Mouse (Mus musculus): ENCODE measurements around the gene Canx. TPM values are rescaled to one million over a fixed set of nuclear protein-coding genes. Genes with fewer than 3 reads are reported as not detected.
A peak's percentile ranks its signal among the peaks of the same experiment; 100 is the strongest.
"Not testable (repeated sequence)": the region's sequence is repeated elsewhere in the genome, so short reads cannot be mapped to it uniquely, and the experiment has no call there.

Gene Canx
- total and polyA plus RNA-seq, 2 experiments from 2014 or later = 120 to 159 TPM

DNA sequence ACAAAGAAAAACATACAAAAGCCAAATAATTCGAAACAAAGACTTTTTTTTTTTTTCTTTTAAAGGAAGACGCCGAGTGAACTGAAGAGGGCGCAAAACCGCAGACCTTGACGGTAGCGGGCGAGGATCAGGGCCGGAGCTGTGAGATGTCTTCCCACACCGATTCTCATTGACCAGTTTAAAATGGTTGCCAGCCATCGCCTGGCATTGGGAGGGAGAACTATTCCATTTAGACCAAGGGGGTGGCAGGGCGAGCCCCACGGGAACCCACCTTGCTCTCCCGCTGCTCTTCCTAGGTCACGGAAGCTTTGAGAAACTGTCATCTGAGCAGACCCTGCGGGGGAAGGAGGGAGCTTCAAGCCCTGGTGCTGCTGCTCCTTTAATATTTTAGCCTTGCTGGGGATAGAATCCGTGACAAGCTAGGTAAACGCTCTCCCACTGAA lies 45.9 kb upstream of the Canx start:
- H3K9ac ChIP-seq (replicated peaks; ENCODE audit: low read depth, low read length) = peak overlapping the region; percentile 53
- peak; percentile 75 for DNase-seq (ENCODE audit: low spot score)
- peak overlapping the region; percentile 71 for H3K4me2 ChIP-seq (ENCODE audit: low read depth, low read length)
- H3K36me3 ChIP-seq (replicated peaks; ENCODE audit: control insufficient read depth, insufficient read depth, low read length) = no peaks in the 10 kb centered on the region
- H3K9me3 ChIP-seq (replicated peaks; ENCODE audit: control insufficient read depth, low read length) = no peaks in the 10 kb centered on the region
- H3K27ac ChIP-seq (ENCODE audit: low read depth) = peak overlapping the region; percentile 54
- ATAC-seq (ENCODE audit: insufficient read depth, low read depth) = peak; percentile 57; the same call in 1 of the 2 replicates
- H3K4me3 ChIP-seq (ENCODE audit: low read depth, low read length) = peak overlapping the region; percentile 43
- TF ChIP-seq EP300 (IDR thresholded peaks at IDR 0.05; ENCODE audit: low read depth) (no peak), CTCF (IDR thresholded peaks at IDR 0.05; ENCODE audit: low read depth) (peak; percentile 57)
- 3% methylated on average over 18 of the region's 18 CpGs for WGBS
- H3K4me1 ChIP-seq (ENCODE audit: control insufficient read depth, insufficient read depth) = peaks cover 4% of the 10 kb centered on the region
- no peaks in the 10 kb centered on the region for H3K27me3 ChIP-seq (ENCODE audit: control insufficient read depth, insufficient read depth, low read length)

DNA sequence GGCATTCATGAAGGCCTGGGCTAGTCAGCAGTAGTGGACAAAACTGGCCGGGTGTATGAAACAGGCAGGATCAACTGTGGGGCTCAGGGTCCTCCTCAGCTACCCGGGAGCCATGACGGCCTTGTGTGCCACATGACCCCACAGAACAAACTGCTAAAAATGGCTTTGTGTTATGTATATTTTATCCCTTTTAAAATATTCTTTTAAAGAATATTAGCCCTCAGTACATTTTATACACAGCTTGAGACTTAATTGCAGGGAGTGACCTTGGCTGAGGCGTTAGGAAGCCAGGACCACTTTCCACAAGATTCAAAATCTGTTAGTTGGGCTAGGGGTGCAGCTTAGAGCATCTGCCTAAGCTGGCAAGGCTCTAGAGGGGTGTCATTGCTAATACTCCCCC lies 45.5 kb upstream of the Canx start:
- H3K27ac ChIP-seq (ENCODE audit: low read depth) = peak overlapping the region; percentile 54
- DNase-seq (ENCODE audit: low spot score) (no peak), ATAC-seq (ENCODE audit: insufficient read depth, low read depth) (no peak; the same call in 1 of the 2 replicates)
- 63% methylated on average over 4 of the region's 4 CpGs for WGBS
- H3K9me3 ChIP-seq (replicated peaks; ENCODE audit: control insufficient read depth, low read length) = no peaks in the 10 kb centered on the region
- no peaks in the 10 kb centered on the region for H3K27me3 ChIP-seq (ENCODE audit: control insufficient read depth, insufficient read depth, low read length)
- TF ChIP-seq CTCF (IDR thresholded peaks at IDR 0.05; ENCODE audit: low read depth) (no peak), EP300 (IDR thresholded peaks at IDR 0.05; ENCODE audit: low read depth) (no peak)
- no peaks in the 10 kb centered on the region; the same call in 1 of the 2 replicates for H3K4me1 ChIP-seq (ENCODE audit: control insufficient read depth, insufficient read depth)
- peak overlapping the region; percentile 43 for H3K4me3 ChIP-seq (ENCODE audit: low read depth, low read length)
- 0 out of 2 replicates have a peak overlapping the region, but pooled peaks have one; percentile 53 for H3K9ac ChIP-seq (replicated peaks; ENCODE audit: low read depth, low read length)
- peak overlapping the region; percentile 71 for H3K4me2 ChIP-seq (ENCODE audit: low read depth, low read length)
- H3K36me3 ChIP-seq (replicated peaks; ENCODE audit: control insufficient read depth, insufficient read depth, low read length) = no peaks in the 10 kb centered on the region

DNA sequence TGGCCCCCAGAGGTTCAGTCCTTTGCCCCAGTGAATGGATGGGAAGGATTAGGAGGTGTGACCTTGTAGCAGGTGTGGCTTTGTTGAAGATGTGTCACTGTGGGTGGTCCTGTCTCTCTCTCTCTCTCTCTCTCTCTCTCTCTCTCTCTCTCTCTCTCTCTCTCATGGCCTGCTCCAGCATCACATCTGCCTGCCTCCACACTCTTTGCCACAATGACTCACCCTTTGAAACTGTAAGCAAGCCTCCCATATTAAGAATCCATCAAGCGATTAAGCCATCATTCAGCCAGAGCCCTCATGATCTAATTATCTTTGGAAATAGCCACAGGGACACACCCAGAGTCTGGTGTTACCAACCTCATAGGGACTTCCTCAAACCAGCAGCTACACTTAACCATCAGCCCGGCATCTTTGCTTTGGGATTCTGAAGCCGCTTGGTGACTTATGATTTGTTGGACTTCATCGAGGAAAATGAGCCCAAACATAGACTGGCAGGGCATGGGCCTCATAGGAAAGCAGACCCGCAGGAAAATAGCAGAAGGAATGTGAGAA lies 44.0 kb upstream of the Canx start:
- no peak for DNase-seq (ENCODE audit: low spot score)
- Histone ChIP-seq H3K9me3 (replicated peaks; ENCODE audit: control insufficient read depth, low read length) (no peaks in the 10 kb centered on the region), H3K36me3 (replicated peaks; ENCODE audit: control insufficient read depth, insufficient read depth, low read length) (no peaks in the 10 kb centered on the region), H3K4me2 (ENCODE audit: low read depth, low read length) (no peak overlapping the region), H3K4me3 (ENCODE audit: low read depth, low read length) (no peak overlapping the region), H3K9ac (replicated peaks; ENCODE audit: low read depth, low read length) (no peak overlapping the region), H3K27me3 (ENCODE audit: control insufficient read depth, insufficient read depth, low read length) (no peaks in the 10 kb centered on the region), H3K27ac (ENCODE audit: low read depth) (no peak overlapping the region), H3K4me1 (ENCODE audit: control insufficient read depth, insufficient read depth) (no peaks in the 10 kb centered on the region; the same call in 1 of the 2 replicates)
- ATAC-seq (ENCODE audit: insufficient read depth, low read depth) = no peak
- no peak for TF ChIP-seq EP300 (IDR thresholded peaks at IDR 0.05; ENCODE audit: low read depth)
- TF ChIP-seq CTCF (IDR thresholded peaks at IDR 0.05; ENCODE audit: low read depth) = no peak
- 84% methylated on average over 5 of the region's 5 CpGs for WGBS

DNA sequence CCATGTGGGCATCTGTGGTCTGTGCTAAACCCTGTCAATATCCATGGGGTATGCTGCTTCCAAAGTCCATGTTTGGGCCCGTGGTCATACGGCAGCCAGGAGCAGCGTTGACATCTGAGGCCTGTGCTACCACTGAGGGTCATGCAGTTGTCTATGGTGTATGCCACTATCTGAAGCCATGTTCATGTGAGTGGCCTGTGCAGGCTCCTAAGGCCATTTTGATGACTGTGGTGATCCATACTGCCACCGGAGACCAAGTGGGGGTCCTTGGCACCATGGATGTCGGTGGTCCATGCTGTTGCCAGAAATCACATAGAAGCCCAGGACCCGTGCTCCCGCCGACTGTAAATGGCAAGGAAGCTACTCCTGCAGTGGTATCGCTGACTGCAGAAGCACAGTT lies 42.1 kb upstream of the Canx start:
- 91% methylated on average over 9 of the region's 9 CpGs for WGBS
- Histone ChIP-seq H3K27ac (ENCODE audit: low read depth) (no peak overlapping the region), H3K9me3 (replicated peaks; ENCODE audit: control insufficient read depth, low read length) (no peaks in the 10 kb centered on the region)

DNA sequence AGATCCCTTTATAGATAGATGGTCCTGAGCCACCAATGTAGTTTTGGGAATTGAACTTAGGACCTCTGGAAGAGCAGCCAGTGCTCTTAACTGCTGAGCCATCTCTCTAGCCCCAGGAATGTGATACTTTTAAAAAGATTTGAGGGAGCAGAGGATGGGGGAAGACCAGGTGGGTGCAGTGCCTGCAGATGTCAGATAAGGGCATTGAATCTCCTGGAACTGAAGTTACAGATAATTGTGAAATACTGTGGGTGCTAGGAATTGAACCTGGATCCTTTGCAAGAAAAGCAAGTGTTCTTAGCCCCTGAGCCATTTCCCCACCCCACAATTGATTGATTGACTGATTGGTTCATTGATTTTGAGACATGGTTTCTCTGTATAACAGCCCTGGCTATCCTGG lies 39.8 kb upstream of the Canx start:
- Histone ChIP-seq H3K9ac (replicated peaks; ENCODE audit: low read depth, low read length) (no peak overlapping the region), H3K4me3 (ENCODE audit: low read depth, low read length) (no peak overlapping the region), H3K27ac (ENCODE audit: low read depth) (no peak overlapping the region), H3K27me3 (ENCODE audit: control insufficient read depth, insufficient read depth, low read length) (no peaks in the 10 kb centered on the region), H3K4me1 (ENCODE audit: control insufficient read depth, insufficient read depth) (no peaks in the 10 kb centered on the region), H3K4me2 (ENCODE audit: low read depth, low read length) (no peak overlapping the region), H3K36me3 (replicated peaks; ENCODE audit: control insufficient read depth, insufficient read depth, low read length) (no peaks in the 10 kb centered on the region), H3K9me3 (replicated peaks; ENCODE audit: control insufficient read depth, low read length) (no peaks in the 10 kb centered on the region)
- no peak for TF ChIP-seq EP300 (IDR thresholded peaks at IDR 0.05; ENCODE audit: low read depth)
- no peak for TF ChIP-seq CTCF (IDR thresholded peaks at IDR 0.05; ENCODE audit: low read depth)
- no peak for ATAC-seq (ENCODE audit: insufficient read depth, low read depth)
- no peak for DNase-seq (ENCODE audit: low spot score)

More for the DNA sequence above, 42.1 kb upstream of the Canx start:
- H3K4me3 ChIP-seq (ENCODE audit: low read depth, low read length) = no peak overlapping the region
- ATAC-seq (ENCODE audit: insufficient read depth, low read depth) (no peak), DNase-seq (ENCODE audit: low spot score) (no peak)
- H3K4me1 ChIP-seq (ENCODE audit: control insufficient read depth, insufficient read depth) = no peaks in the 10 kb centered on the region; the same call in 1 of the 2 replicates
- no peaks in the 10 kb centered on the region for H3K27me3 ChIP-seq (ENCODE audit: control insufficient read depth, insufficient read depth, low read length)
- no peak overlapping the region for H3K9ac ChIP-seq (replicated peaks; ENCODE audit: low read depth, low read length)
- no peak overlapping the region for H3K4me2 ChIP-seq (ENCODE audit: low read depth, low read length)
- no peak for TF ChIP-seq EP300 (IDR thresholded peaks at IDR 0.05; ENCODE audit: low read depth)
- TF ChIP-seq CTCF (IDR thresholded peaks at IDR 0.05; ENCODE audit: low read depth) = no peak
- no peaks in the 10 kb centered on the region for H3K36me3 ChIP-seq (replicated peaks; ENCODE audit: control insufficient read depth, insufficient read depth, low read length)

DNA sequence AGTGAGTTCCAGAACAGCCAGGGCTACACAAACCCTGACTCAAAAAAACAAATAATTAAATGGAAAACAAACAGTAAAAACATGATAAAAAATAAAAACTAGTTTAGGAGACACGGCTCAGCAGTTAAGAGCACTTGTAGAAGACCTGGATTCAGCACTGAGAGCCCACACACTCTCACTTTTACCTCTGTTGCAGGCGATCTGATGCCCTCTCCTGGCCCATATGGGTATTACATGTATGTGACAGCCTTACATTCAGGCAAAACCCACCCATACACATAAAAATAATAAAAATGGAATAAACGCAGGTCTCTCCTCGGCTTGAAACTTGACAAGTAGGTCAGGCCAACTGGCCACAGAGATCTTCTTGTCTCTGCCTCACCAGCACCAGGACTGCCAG lies 39.1 kb upstream of the Canx start:
- ATAC-seq (ENCODE audit: insufficient read depth, low read depth) (peak; percentile 73; the same call in 1 of the 2 replicates), DNase-seq (ENCODE audit: low spot score) (peak; percentile 83)
- Histone ChIP-seq H3K36me3 (replicated peaks; ENCODE audit: control insufficient read depth, insufficient read depth, low read length) (no peaks in the 10 kb centered on the region), H3K27me3 (ENCODE audit: control insufficient read depth, insufficient read depth, low read length) (no peaks in the 10 kb centered on the region), H3K4me2 (ENCODE audit: low read depth, low read length) (no peak overlapping the region), H3K27ac (ENCODE audit: low read depth) (no peak overlapping the region), H3K9ac (replicated peaks; ENCODE audit: low read depth, low read length) (no peak overlapping the region), H3K9me3 (replicated peaks; ENCODE audit: control insufficient read depth, low read length) (no peaks in the 10 kb centered on the region), H3K4me3 (ENCODE audit: low read depth, low read length) (no peak overlapping the region), H3K4me1 (ENCODE audit: control insufficient read depth, insufficient read depth) (no peaks in the 10 kb centered on the region)
- WGBS = 8% methylated on average over 4 of the region's 4 CpGs
- peak; percentile 92 for TF ChIP-seq CTCF (IDR thresholded peaks at IDR 0.05; ENCODE audit: low read depth)
- TF ChIP-seq EP300 (IDR thresholded peaks at IDR 0.05; ENCODE audit: low read depth) = no peak

DNA sequence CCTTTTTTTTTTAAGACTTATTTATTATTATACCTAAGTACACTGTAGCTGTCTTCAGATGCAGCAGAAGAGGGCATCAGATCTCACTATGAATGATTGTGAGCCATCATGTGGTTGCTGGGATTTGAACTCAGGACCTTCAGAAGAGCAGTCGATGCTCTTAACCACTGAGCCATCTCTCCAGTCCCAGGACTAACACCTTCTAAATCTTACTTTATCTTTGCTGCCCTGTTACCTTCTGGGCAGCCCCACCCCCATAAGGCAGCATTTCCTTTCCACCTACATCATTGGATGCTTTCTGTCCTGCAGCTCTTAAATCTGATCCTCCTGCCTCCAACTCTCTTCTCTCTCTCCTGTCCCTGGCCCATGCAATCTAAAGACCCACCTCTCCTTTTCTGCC lies 35.8 kb upstream of the Canx start:
- WGBS = 61% methylated on average over 1 of the region's 1 CpGs

More for the DNA sequence above, 35.8 kb upstream of the Canx start:
- not testable (repeated sequence) for H3K27me3 ChIP-seq (ENCODE audit: control insufficient read depth, insufficient read depth, low read length); H3K4me3 ChIP-seq (ENCODE audit: low read depth, low read length); H3K4me2 ChIP-seq (ENCODE audit: low read depth, low read length); H3K9me3 ChIP-seq (replicated peaks; ENCODE audit: control insufficient read depth, low read length); DNase-seq (ENCODE audit: low spot score); H3K27ac ChIP-seq (ENCODE audit: low read depth); H3K36me3 ChIP-seq (replicated peaks; ENCODE audit: control insufficient read depth, insufficient read depth, low read length); H3K4me1 ChIP-seq (ENCODE audit: control insufficient read depth, insufficient read depth); ATAC-seq (ENCODE audit: insufficient read depth, low read depth); H3K9ac ChIP-seq (replicated peaks; ENCODE audit: low read depth, low read length)
